Mouse (Mus musculus) common myeloid progenitor, adult 5-6 weeks (primary cell): ENCODE data around the gene Plch2. TPM values are rescaled to one million over a fixed set of nuclear protein-coding genes. Genes with fewer than 3 reads are reported as not detected.

Experiments used
- ATAC-seq: replicated peaks from 2 replicates; pipeline ENCODE4 v1.8.0; 2016; ENCODE audit warnings: low read depth, mild to moderate bottlenecking, moderate TSS enrichment, inconsistent platforms; ENCODE audit not compliant: poor library complexity, severe bottlenecking
- total RNA-seq: library from RNA; stranded (forward); fragments of 200-1000, 187-1606 nt; gene quantifications from 2 replicates; pipeline ENCODE4 v1.2.3, GENCODE M21; 2017

Gene Plch2
- total RNA-seq, 1 experiment from 2014 or later: not detected

DNA sequence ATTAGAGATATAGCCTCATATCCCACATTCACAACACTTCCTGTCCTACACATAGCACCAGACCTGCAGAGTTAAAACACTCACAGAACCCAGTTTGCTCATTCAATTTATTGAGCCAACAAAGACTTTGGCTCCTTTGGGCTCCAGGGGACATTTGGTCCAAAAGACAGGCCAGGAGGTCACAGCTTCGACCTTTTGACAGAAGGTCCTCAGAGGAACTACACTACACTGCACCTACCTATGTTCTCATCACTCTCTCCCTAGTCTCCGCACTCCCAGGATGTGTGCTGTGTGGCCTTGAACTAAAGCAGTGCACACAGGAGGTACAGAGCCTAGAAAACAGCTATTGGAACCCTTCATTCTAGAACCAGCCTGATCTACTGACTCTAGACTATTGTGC, 19.2 kb upstream of the Plch2 start:
- no peak for ATAC-seq

DNA sequence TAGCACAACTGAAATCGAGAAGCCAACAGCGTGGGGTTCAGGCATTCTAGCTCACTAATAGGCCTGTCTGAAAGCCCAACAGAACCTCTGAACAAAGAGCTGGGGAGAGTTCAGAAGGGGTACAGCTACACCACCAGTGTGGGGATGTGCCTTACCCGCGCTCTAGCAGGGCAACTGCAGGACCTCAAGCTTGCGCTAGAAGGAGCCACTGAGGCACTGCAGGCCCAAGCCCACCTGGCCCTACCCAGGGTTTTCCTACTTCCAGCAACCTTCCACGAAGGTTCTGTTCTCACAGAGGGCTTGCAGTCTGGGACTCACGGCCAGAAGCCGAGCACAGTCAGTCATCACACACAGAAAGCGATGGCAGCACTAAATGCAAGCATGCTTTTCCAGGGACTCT, 18.6 kb upstream of the Plch2 start:
- ATAC-seq: no peak

DNA sequence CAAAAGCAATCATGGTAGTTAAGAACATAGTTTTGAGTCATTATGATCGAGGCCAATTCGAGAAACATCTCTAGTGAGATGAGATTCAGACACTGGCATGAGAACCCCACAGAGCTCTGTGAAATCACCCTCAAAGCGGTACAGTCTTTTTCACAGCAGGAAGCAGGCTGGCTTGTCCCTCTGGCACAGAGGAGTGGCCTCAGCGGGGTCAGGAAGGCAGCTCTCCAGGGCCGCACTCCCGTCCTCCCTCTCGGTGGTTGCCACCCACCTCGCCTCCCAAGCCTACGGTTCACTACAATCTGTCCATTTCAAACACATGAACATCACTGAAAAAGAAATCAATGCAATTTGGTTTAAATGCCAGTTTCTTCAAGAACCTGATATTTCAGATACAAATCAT, 17.8 kb upstream of the Plch2 start:
- no peak for ATAC-seq

DNA sequence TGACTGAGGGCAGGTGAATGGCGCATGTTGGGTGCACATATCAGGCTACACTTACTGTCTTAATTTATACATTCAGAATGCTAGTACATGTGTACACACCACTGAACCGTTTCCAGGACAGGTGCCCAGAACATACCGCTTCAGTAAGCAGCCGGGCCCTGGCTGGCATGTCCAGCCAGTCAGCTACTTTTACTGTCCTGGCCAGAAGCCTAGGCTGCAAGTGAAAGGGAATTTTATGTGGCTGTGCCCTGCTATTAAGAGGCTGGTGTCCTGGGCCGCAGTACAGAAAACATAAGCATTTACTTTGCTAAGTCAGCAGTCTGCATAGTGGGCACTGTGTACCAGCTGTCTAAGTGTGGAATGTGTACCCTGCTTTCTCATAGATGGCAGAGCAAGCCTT, 14.3 kb upstream of the Plch2 start:
- no peak for ATAC-seq

DNA sequence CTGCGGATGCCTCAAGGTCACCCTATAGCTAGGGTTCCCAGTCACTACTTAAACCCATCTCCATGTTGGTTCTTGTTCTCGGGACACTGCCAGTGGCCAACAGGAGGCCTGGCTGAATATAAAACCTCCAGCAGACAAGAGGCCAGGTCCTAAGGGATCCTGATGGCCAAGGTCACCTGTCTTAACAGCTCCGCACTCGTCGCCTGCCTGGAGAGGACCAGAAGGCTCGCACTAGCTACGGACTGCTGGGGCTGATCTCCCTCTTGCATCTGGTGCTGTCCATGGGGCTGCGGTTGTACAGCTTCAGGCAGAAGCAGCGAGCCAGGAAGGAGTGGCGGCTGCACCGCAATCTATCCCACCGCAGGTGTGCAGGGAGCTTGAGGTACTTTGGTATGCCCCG, 13.6 kb upstream of the Plch2 start:
- no peak for ATAC-seq

DNA sequence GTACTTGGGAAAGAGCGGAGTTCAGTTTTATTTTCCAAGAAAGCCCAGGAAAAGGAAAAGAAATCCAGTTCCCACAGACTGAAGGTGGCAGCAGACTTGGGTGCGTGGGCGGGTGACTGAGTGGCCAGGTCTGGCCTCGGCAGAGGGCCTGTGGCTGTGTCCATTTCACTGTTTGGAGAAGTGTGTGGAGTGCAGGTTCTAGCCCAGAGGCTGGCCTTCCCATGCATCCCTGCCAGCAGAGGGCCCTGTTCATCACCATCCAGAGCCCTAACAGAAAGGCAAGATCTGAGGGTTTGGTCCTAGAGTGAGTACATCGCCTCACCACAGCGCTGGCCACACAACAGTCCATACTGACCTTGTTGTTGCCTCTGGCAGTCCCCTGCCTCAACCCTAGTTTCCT, 12.6 kb upstream of the Plch2 start:
- ATAC-seq: no peak

DNA sequence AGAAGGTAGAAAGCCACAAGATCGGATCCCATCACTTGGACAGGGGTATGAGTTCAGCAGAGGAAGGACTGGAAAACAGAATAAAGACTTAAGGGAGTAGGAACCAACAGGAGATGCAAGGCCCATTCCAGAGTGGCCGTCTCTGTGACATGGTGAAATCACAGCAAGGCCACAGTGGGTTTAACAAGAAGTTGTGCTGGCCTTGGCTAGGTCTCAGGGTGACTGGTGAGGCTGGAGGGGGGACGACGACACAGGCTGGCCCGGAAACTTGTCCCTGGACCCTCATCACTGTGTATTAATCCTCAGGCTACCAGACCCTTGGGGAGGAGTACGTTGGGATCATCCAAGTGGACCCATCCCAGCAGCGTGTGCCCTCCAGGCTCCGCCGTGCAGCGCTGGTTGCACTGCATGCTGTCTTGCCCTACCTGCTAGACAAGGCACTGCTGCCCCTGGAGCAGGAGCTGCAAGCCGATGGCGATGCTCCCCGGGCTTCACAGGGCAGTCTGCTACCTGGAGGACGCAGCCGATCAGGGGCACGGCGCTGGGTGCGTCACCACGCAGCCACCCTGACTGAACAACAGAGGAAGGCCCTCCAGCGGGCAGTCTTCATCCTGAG, 11.9 kb upstream of the Plch2 start:
- no peak for ATAC-seq

DNA sequence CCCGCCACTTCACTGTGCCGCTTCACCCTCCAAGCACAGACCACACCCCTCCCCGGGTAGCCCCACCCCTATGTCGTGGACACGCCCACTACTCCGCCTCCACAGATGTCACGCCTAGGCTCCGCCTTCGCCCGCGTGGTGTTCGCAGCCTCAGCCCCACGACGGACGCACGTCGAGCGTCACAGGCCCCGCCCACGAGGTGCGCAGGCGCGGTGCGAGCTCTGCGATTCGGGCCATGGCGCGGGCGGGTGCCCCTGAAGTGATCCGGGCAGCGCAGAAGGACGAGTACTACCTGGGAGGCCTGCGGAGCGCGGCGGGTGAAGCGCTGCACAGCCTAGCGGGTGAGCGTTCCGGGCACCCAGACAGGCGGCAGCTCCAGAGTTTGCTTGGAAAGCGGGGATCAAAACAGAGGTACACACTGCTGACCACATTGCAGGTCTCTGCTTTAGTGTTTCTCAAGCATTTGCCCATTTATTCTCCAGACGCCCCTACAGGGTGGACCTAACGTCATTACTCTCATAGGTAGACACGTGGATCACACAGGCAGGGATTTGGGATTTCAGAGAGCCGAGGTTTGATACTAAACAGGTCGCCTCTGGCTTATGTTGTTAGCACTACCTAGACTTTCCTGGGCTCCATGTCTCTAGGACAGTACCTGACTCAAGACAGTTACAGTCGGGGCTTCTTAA, 10.4 kb upstream of the Plch2 start, which contains the start of gene Pex10:
Gene Pex10, plus strand, starts transcription at position 183 of the 689 bp plus-strand sequence.
- peak; percentile 88 for ATAC-seq

DNA sequence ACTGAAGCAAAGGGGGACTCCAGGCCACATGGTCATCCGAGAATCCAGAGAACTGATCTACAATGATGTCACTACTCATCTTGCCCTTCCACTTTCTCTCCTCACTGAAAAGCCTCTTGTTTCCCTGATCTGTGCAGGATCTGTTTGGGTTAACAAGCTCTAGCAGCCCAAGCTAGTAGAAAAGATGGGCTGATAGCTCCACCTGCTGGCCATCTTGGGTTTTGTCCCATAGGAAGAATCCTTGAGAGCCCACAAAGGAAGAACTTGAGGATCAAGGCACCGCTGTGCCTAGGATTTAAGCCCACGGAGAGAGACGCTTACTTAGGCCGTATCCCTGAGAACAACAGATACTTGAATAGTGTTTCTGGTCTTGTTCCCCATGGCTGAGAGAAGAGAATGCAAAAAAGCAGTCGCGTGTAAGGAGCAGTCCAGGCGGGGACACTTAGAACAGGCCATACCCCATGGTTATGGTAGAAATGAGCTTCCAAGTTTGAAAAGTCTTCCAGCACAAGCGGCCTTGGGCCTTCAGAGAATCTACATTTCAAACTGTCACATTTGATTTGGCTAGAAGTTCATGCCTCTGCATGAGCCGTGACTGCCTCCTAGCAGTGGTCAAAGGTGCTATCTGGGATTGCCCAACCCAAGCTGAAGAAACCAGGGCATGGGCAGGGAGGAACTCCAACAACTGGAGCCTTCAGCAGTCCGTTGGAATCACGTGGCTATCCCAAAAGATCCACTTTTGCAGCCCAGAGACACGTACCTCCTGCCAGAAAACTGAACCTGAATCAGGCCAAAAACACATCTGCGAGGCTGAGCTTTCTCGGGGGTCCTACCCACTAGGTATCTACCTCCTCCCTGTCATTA, 9.6 kb upstream of the Plch2 start:
- ATAC-seq: peak; percentile 57

DNA sequence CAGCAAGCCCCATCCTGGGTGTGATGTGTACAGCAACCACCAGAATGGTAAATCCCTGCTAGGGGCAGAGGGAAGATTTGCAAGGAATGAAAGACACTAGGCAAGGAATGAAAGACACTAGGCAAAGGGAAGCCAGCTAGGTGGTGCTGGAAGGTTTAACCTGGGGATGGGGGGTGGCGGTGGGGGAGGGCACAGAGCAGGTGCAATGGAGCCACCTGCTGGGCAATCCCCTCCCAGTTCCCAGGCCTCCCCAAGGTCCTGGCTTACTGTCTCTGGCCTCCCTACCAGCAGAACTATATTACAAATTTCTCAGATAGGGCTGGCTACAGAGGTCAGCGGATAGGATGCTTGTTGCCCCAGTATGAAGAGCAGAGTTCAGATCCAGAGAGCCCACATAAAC, 7.9 kb upstream of the Plch2 start:
- ATAC-seq: no peak

DNA sequence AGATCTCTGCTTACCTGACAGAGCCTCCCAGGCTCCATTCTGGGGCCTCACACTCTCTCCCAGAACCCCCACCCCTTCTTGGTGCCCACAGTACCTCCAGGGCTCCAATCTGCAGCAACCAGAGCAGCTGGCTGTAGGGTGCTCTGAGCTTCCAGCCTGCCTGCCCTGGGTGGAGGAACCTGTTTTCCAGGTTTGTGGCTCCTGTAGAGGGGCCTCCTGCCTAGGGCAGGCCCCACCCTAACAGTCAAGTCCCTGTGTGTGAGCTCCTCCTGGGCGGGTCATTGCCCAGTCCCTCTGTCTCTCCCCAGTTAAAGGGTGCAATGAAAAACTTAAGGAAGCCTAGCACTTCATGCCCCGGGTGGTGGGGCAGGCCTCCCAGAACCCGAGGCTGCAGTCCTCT, 7.3 kb upstream of the Plch2 start:
- no peak for ATAC-seq

DNA sequence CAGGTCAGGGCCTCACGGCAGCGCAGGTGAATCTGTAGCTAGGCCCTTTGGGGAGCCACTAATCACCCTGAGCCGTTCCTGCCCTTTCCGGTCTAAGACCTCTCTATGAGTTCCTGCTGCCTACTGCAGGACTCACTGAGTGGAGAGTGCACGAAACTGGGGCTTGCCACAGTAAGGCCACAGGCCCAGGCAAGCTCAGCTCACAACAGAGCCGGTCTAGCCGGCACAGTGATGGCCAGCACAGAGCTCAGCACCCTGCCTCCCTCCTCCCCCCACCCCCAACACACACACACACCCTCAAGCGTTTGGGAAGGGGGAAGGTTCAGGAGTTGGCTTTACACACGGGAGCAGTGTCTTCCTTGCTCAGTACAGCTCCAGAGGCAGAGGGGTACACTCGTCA, 1.7 kb upstream of the Plch2 start:
- ATAC-seq: no peak

DNA sequence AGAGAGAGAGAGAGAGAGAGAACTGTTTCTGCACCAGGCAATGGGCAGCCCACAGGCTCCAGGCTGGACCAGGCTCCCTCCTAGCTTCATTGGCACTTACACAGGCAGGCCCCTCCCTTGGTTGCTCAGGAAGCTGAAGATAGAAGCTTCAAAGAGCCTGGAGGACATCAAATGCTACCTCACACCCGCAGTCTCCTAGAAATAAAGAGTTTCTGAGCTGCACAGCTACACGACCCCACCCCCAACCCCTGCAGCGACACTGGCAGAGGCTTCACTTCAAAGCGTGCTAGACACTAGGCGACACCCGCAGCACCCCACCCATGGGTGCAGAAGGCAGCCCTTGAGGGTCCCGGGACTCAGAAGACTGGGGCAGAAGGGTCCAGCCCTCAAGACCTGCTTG, 6.5 kb downstream of the Plch2 start:
- no peak for ATAC-seq

DNA sequence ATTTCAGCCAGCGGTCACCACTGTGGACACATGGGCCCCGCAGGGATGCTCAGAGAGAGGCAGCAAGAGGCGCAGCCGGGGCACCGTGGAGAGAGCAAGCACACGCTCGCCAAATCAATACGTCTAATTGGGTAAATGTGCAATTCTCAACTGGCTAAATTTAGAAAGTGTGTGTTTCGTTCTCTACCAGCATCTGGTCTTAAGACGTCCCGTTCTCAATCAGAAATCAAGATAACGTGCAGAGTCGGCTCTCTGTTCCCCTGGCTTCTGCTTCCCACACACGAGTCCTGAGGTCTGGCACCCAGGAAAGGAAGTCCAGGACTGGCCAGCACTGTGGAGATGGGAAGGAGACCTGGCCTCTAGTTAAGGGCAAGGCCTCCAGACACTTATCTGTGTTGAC, 9.9 kb downstream of the Plch2 start:
- no peak for ATAC-seq

DNA sequence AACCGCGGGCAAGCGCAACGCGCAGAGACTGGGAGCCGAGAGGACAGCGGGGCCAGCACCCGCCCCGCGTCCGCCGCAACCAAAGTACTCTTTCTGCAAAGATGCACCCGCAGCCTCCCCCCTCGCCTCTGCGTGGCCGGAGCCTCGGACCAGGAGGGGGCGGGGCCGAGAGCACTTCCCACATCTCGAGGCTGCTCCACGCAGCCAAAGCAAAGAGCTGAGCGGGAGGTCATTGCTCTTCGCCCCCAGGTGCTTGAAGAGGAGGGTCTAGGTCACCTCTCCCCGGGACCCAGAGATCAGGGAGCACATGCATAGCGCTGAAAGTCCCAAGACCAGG, 13.3 kb downstream of the Plch2 start:
- no peak for ATAC-seq

DNA sequence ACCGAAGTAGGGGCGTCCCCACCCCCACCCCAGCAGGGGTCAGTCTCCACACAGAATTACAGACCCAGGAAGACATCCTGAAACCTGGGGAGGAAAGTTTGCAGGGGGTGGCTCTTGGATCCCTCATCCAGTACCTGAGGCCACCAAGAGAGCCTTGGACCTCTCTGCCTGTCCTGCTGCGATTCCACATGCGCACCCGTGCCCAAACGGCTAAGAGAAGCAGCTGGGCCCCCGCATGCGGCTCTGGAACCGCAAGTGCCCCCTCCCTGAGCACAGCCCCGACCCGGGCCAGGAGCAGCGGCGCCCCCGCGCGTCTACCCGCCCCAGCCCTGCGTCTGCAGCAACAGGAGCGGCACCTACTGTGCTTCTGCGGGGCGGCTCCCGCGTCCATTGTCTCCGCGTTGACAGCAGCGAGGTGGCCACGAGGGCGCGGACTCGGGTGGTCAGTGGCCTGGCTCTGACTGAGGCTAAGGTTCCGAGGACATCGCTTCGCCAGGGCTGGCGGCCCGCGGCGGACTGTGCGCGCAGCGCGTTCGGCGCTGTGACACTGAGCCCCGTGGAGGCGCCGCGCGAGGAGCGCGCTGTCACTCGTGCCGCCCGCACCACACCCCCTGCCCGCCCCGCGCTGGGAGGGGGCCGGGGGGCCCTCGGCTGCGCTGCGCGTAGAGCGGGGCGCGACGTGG, 13.8 kb downstream of the Plch2 start:
- ATAC-seq: no peak

DNA sequence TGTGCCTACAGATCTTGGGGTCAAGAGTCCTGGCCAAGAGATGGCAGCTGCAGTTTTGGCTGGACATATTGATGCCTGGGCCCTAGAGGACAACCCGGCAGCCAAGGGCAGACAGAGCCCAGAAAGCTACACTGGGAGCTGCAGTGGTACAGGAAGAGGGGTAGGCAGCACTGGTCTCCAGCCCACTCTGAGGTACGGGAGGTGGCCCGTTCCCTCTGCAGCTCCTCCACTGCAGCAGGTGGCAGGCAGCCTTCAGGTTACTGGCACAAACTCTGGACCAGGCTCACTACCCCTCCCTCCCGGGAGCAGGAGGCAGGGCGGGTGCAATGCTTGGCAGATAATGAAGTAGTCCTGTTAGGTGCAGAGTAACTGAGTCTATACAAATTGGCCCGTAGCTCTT, 15.9 kb downstream of the Plch2 start:
- ATAC-seq: no peak

DNA sequence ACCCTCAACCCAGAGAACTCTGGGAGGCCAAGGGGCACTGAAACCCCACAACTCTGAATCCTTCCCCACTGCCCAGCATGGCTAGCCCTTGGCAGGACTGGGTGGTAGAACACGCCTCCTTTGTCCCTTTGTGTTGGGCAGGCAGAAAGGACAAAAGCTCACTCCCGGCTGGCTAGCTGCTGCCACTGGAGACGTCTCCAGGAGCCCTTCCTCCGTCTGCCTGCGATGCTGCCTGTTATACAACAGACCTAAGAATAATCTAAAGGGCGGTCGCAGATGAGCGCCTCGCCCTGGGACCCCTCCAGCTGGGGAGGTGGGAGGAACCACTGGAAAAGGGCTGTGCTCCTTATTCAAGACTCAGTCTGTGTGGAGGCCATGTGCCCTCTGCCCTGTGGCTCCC, 16.4 kb downstream of the Plch2 start:
- ATAC-seq: no peak

DNA sequence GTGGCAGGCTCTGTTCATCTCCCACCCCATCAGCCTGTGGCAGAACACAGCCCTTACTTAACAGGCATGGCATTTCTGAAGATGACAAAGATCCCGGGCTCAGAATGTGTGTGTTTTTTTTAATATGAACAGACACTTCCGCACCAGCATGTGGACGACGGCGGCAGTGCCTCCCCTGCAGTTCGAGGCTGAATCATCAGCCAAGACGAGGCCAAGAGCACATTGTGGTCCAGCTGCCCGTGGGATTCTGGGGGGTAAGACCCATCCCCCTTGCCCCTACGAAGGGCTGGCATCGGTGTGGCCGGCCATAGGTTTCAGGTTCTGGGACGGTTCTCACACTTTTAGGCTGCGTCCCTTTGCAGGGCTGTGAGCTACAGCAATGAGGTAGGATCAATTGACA, 21.8 kb downstream of the Plch2 start:
- no peak for ATAC-seq

DNA sequence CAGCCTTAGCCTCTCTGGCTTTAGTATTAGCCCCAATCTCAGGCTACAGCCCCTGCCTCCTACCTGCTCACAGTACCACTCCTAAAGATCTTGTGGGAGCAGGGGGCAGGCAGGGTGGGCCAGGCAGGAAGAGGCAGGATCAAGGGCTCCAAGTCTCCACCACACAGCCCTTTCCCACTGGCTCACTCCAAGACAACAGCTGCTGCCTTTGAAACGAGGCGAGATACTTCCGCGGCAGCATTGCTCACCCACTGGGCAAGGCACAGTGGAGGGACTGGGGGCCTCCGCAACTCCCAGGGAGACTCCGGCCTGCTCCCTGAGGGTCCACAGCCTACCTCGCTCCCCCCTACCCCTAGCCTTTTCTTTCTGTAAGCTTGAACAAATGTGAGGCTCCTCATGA, 22.4 kb downstream of the Plch2 start:
- ATAC-seq: no peak

DNA sequence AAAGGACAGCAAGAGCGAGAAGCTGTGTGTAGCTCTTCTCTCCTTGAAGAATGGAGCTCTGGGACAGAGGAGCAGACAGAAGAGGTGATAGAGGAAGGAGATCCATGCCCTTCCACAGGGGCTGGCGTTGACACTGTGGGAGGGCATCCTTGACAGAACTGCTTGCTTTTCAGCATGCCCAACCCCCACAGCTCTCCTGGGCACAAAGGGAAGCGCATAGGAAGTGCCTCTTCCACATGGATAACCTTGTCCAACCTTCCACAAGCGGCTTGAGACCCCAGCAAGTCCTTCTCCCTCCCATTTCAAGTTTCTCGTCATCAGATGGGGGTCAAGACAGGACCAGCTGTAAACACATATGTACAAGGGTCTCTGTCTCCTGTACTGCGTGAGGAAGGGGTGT, 23.5 kb downstream of the Plch2 start:
- ATAC-seq: no peak
